22 mouse cellular contexts compared by ENCODE assay signal in genomic region chr1:80721181-80721580, GRCm38 (mm10). TPM values are rescaled to one million over a fixed set of nuclear protein-coding genes. Genes with fewer than 3 reads are reported as not detected.
DNase-seq lines count a peak whose midpoint lies in the region; ATAC-seq and TF ChIP-seq lines count a peak whose summit lies in the region.
"Had no signal": no experiment of that assay in that cellular context is flagged by ENCODE, and none has a peak within 500 bp of the region (broad histone marks: within the 10 kb centered on the region; RNA-seq: fewer than 3 reads in every experiment).

No protein-coding gene starts in this region.

- H3K27ac ChIP-seq in midbrain, postnatal 0 days (ENCODE audit: low read depth, low read length): no peak overlapping the region
- H3K27ac ChIP-seq in midbrain, embryonic 14.5 days (replicated peaks; ENCODE audit: low read depth, low read length): no peak overlapping the region
- H3K27ac ChIP-seq: embryonic facial prominence, embryonic 13.5 days; embryonic facial prominence, embryonic 15.5 days; forebrain, embryonic 10.5 days; forebrain, embryonic 12.5 days had no signal

- no peak for ATAC-seq in megakaryocyte, adult 5-6 weeks (ENCODE audit: poor library complexity, severe bottlenecking)
- ATAC-seq in midbrain, postnatal 0 days (ENCODE audit: low FRiP score): no peak
- no peak for ATAC-seq in midbrain, embryonic 14.5 days (ENCODE audit: low FRiP score, low TSS enrichment)
- ATAC-seq: forebrain, embryonic 14.5 days; forebrain, embryonic 16.5 days had no signal

- H3K9ac ChIP-seq in midbrain, postnatal 0 days (replicated peaks; ENCODE audit: low read length, poor library complexity, severe bottlenecking): no peak overlapping the region
- H3K9ac ChIP-seq in midbrain, embryonic 14.5 days (replicated peaks; ENCODE audit: low read length): no peak overlapping the region
- H3K9ac ChIP-seq: embryonic facial prominence, embryonic 13.5 days; embryonic facial prominence, embryonic 15.5 days; forebrain, embryonic 12.5 days had no signal

- H3K9me3 ChIP-seq in megakaryocyte, embryonic 14.5 days: no peaks in the 10 kb centered on the region
- H3K9me3 ChIP-seq in midbrain, postnatal 0 days (ENCODE audit: low read length): no peaks in the 10 kb centered on the region
- no peaks in the 10 kb centered on the region for H3K9me3 ChIP-seq in midbrain, embryonic 14.5 days (ENCODE audit: control insufficient read depth, low read length)
- H3K9me3 ChIP-seq: embryonic facial prominence, embryonic 13.5 days; embryonic facial prominence, embryonic 15.5 days; forebrain, embryonic 10.5 days; forebrain, embryonic 12.5 days had no signal

- TF ChIP-seq CTCF in midbrain, postnatal 0 days (IDR thresholded peaks at IDR 0.05): no peak

- H3K4me1 ChIP-seq in megakaryocyte, embryonic 14.5 days: peaks cover 80% of the 10 kb centered on the region
- H3K4me1 ChIP-seq in midbrain, postnatal 0 days (ENCODE audit: insufficient read depth, low read length): no peaks in the 10 kb centered on the region
- no peaks in the 10 kb centered on the region for H3K4me1 ChIP-seq in midbrain, embryonic 14.5 days (ENCODE audit: control insufficient read depth, insufficient read depth, low read length)
- H3K4me1 ChIP-seq: forebrain, embryonic 10.5 days; forebrain, embryonic 12.5 days had no signal

- no peaks in the 10 kb centered on the region for H3K27me3 ChIP-seq in megakaryocyte, embryonic 14.5 days (replicated peaks)
- H3K27me3 ChIP-seq in midbrain, postnatal 0 days (ENCODE audit: insufficient read depth, low read length): no peaks in the 10 kb centered on the region
- no peaks in the 10 kb centered on the region for H3K27me3 ChIP-seq in midbrain, embryonic 14.5 days (ENCODE audit: control insufficient read depth, insufficient read depth, low read length)
- H3K27me3 ChIP-seq: embryonic facial prominence, embryonic 13.5 days; embryonic facial prominence, embryonic 15.5 days; forebrain, embryonic 12.5 days had no signal

- H3K4me3 ChIP-seq in megakaryocyte, embryonic 14.5 days (replicated peaks): peak overlapping the region; percentile 57
- no peak overlapping the region for H3K4me3 ChIP-seq in midbrain, postnatal 0 days (ENCODE audit: low read depth, low read length)
- no peak overlapping the region for H3K4me3 ChIP-seq in midbrain, embryonic 14.5 days (replicated peaks; ENCODE audit: low read depth, low read length)
- H3K4me3 ChIP-seq: embryonic facial prominence, embryonic 13.5 days; embryonic facial prominence, embryonic 15.5 days; erythroblast, embryonic 14.5 days; forebrain, embryonic 10.5 days; forebrain, embryonic 12.5 days had no signal

- no peak overlapping the region for H3K4me2 ChIP-seq in midbrain, postnatal 0 days (ENCODE audit: low read depth, low read length, poor library complexity, severe bottlenecking)
- H3K4me2 ChIP-seq in midbrain, embryonic 14.5 days (ENCODE audit: low read length): no peak overlapping the region
- H3K4me2 ChIP-seq: embryonic facial prominence, embryonic 13.5 days; embryonic facial prominence, embryonic 15.5 days; forebrain, embryonic 12.5 days had no signal

- DNase-seq in midbrain, postnatal 0 days (ENCODE audit: low spot score): peak; percentile 28
- DNase-seq in midbrain, embryonic 14.5 days: no peak
- peak; percentile 36 for DNase-seq in naive thymus-derived CD4-positive, alpha-beta T cell, adult 2 months (ENCODE audit: low read depth)
- no peak for DNase-seq in cerebellum, adult 9-10 months
- DNase-seq: adrenal gland, adult 2 months; adrenal gland, postnatal 10 days; adrenal gland, postnatal 25 days; cerebellum, adult 11-12 months; cerebellum, adult 2 months; cerebellum, adult 9-11 months; cerebellum, postnatal 14 days; cerebellum, postnatal 36 days; embryo, embryonic 11 days had no signal

- H3K36me3 ChIP-seq in megakaryocyte, embryonic 14.5 days (replicated peaks; ENCODE audit: low read length): no peaks in the 10 kb centered on the region
- H3K36me3 ChIP-seq in midbrain, postnatal 0 days (ENCODE audit: insufficient read depth, low read length): no peaks in the 10 kb centered on the region
- H3K36me3 ChIP-seq in midbrain, embryonic 14.5 days (ENCODE audit: control insufficient read depth, insufficient read depth, low read length): no peaks in the 10 kb centered on the region
- H3K36me3 ChIP-seq: embryonic facial prominence, embryonic 13.5 days; embryonic facial prominence, embryonic 15.5 days; forebrain, embryonic 10.5 days; forebrain, embryonic 12.5 days had no signal

- WGBS in midbrain, postnatal 0 days: 82% methylated on average over 2 of the region's 2 CpGs
- 81% methylated on average over 2 of the region's 2 CpGs for WGBS in midbrain, embryonic 14.5 days

RNA-seq across cellular contexts. Expression of gene Dock10, which starts 37.1 kb away (rescaled TPM):
- polyA plus RNA-seq in megakaryocyte, embryonic 14.5 days (2012; ENCODE audit: insufficient read depth, low replicate concordance): 0.46 TPM in 1 of 2 replicates, not detected in the other
- total RNA-seq in megakaryocyte, adult 5-6 weeks (2015): 168 and 183 TPM in 2 replicates
- 149 and 166 TPM in 2 replicates for total RNA-seq in megakaryocyte, adult 5-6 weeks (2017)
- 10.6 and 12.8 TPM in 2 replicates for total RNA-seq in midbrain, postnatal 0 days (2014; rRNA removed)
- polyA plus RNA-seq in midbrain, postnatal 0 days (2015; fragmentation: Nextera tagmentation; extraction: Ambion mirVana): 2.2 and 3.0 TPM in 2 replicates
- 3.1 and 3.3 TPM in 2 replicates for polyA plus RNA-seq in midbrain, embryonic 14.5 days (2014; fragmentation: Nextera tagmentation; extraction: Ambion mirVana)

Comparison
In these comparisons a context has a peak if more than half of its experiments do, and no peak if none do; other contexts are left out.
1. DNase-seq: peak in midbrain, postnatal 0 days (single experiment) and naive thymus-derived CD4-positive, alpha-beta T cell, adult 2 months (single experiment); none in midbrain, embryonic 14.5 days (single experiment) and cerebellum, adult 9-10 months (single experiment).